Mouse (Mus musculus): ENCODE results near the gene Cpvl. TPM values are rescaled to one million over a fixed set of nuclear protein-coding genes. Genes with fewer than 3 reads are reported as not detected.
A peak's percentile ranks its signal among the peaks of the same experiment; 100 is the strongest.

Cpvl gene
- polyA plus RNA-seq, 1 experiment from 2014 or later, result 0.16 TPM

DNA sequence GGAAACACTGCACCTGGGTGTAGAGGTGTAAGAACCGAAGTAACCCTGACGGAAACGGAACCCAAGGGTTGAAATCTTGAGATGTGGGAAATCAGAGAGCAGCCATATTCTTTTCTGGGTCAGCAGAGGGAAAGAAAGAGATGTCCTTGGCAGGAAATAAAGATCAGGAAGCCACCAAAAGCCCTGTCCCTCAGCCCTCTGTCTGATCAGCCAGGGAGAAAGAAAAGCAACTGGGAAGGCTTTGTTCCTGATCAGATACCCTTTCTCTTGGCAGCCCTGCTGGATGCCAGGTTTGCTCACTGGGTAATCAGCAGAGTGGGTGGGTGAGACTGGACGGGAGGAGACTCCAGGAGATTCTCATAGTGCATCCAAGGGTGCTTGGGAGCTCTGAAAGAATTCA is 27.1 kb downstream of the Cpvl start:
- H3K9me3 ChIP-seq (ENCODE audit: low read depth, low read length), result no peaks in the 10 kb centered on the region
- peak overlapping the region; percentile 93 for H3K27ac ChIP-seq (ENCODE audit: low read depth)
- H3K4me3 ChIP-seq (ENCODE audit: low read depth, low read length), result no peak overlapping the region
- no peaks in the 10 kb centered on the region for H3K36me3 ChIP-seq (ENCODE audit: insufficient read depth)
- H3K4me2 ChIP-seq, result no peak overlapping the region; the same call in 1 of the 2 replicates
- ATAC-seq (ENCODE audit: insufficient read depth) (no peak; the same call in 1 of the 2 replicates), DNase-seq (peak; percentile 32)
- TF ChIP-seq CTCF (IDR thresholded peaks at IDR 0.05; ENCODE audit: low read depth), result no peak
- no peaks in the 10 kb centered on the region for H3K27me3 ChIP-seq (ENCODE audit: insufficient read depth, low read length)
- WGBS, result 54% methylated on average over 4 of the region's 4 CpGs
- peaks cover 37% of the 10 kb centered on the region for H3K4me1 ChIP-seq (ENCODE audit: insufficient read depth)
- no peak overlapping the region for H3K9ac ChIP-seq

DNA sequence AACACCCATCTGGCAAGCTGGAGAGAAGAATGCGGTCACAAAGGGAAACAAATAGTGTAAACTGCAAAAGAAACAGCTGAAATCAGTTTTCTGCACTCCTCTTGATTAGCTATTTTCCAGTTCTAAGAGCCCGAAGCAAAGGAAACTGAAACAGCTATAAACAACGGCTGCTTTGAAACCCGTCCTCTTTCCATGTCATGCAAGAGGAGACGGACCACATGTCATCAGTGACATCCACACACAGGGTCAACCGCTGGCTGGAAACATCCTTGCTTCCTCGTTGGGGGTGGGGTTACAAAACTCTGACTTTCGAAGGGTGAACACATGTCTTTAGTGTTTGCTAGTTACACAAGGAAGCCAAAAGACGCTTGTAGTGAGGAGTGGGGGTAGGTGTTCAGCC is 27.6 kb downstream of the Cpvl start:
- H3K36me3 ChIP-seq (ENCODE audit: insufficient read depth), result no peaks in the 10 kb centered on the region
- no peak overlapping the region; the same call in 1 of the 2 replicates for H3K4me2 ChIP-seq
- peak; percentile 95 for DNase-seq
- no peaks in the 10 kb centered on the region for H3K9me3 ChIP-seq (ENCODE audit: low read depth, low read length)
- 13% methylated on average over 9 of the region's 9 CpGs for WGBS
- H3K27me3 ChIP-seq (ENCODE audit: insufficient read depth, low read length), result no peaks in the 10 kb centered on the region
- no peak for TF ChIP-seq CTCF (IDR thresholded peaks at IDR 0.05; ENCODE audit: low read depth)
- ATAC-seq (ENCODE audit: insufficient read depth), result peak; percentile 85
- peak overlapping the region; percentile 93 for H3K27ac ChIP-seq (ENCODE audit: low read depth)
- no peak overlapping the region for H3K9ac ChIP-seq
- H3K4me3 ChIP-seq (ENCODE audit: low read depth, low read length), result no peak overlapping the region
- H3K4me1 ChIP-seq (ENCODE audit: insufficient read depth), result peaks cover 40% of the 10 kb centered on the region

DNA sequence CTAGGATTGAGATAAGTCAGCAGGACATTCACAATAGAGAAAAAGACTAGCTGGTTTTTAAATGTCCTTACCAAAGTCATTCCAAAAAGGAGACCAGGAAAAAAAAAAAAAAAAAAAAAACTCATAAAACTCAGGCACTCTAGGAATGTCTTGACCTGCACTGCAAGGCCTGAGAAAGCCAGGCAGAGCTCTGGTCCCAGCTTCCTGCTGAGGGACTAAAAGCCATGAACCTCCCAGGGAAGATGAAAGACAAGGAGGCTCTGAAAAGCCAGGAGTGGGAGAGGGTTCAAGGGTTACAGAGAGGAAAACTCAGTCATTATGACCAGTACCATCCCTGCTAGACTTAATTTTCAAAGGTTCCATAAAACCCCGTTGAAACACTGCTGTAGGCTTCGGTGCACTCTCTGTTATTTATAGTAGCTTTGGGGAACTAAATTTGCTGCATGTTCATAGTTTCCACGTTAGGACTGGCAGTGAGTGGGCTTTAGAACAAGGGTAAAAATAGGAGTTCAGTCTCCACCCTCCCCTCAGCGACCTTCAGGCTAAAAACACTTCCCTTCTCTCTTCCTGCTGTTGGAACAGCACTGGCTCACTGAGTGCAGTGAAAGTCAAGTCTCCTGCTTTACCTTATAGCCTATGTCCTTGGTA is 30.0 kb downstream of the Cpvl start:
- no peak overlapping the region for H3K27ac ChIP-seq (ENCODE audit: low read depth)
- no peaks in the 10 kb centered on the region for H3K9me3 ChIP-seq (ENCODE audit: low read depth, low read length)
- H3K27me3 ChIP-seq (ENCODE audit: insufficient read depth, low read length), result no peaks in the 10 kb centered on the region
- DNase-seq (no peak), ATAC-seq (ENCODE audit: insufficient read depth) (no peak)
- H3K9ac ChIP-seq, result no peak overlapping the region
- H3K4me2 ChIP-seq, result no peak overlapping the region
- H3K4me1 ChIP-seq (ENCODE audit: insufficient read depth), result peaks cover 30% of the 10 kb centered on the region
- TF ChIP-seq CTCF (IDR thresholded peaks at IDR 0.05; ENCODE audit: low read depth), result no peak
- H3K4me3 ChIP-seq (ENCODE audit: low read depth, low read length), result no peak overlapping the region
- H3K36me3 ChIP-seq (ENCODE audit: insufficient read depth), result no peaks in the 10 kb centered on the region
- 36% methylated on average over 4 of the region's 4 CpGs for WGBS

DNA sequence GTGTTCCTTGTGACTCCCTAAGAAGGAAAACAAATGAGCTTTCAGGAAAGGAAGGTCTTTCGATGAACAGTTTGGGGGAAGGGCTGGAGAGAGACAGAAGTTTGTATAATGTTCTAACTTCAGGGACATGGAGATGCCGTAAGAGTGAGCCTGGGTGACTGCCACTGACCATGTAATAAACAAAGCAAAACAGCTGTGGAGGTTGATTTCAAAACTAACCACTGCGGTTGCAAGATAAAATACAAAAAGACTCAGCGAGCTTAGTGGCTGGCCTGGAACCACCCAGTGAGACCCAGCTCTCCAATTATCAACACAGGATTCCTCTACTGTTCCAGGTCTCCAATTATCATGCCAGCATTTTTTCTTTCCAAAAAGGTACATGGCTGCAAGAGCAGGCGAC is 33.6 kb downstream of the Cpvl start:
- Histone ChIP-seq H3K4me3 (ENCODE audit: low read depth, low read length) (no peak overlapping the region), H3K27me3 (ENCODE audit: insufficient read depth, low read length) (no peaks in the 10 kb centered on the region), H3K36me3 (ENCODE audit: insufficient read depth) (no peaks in the 10 kb centered on the region), H3K4me1 (ENCODE audit: insufficient read depth) (peaks cover 12% of the 10 kb centered on the region), H3K9me3 (ENCODE audit: low read depth, low read length) (no peaks in the 10 kb centered on the region), H3K27ac (ENCODE audit: low read depth) (peak overlapping the region; percentile 3; the same call in 1 of the 2 replicates), H3K4me2 (no peak overlapping the region), H3K9ac (no peak overlapping the region)
- 43% methylated on average over 5 of the region's 5 CpGs for WGBS
- no peak for TF ChIP-seq CTCF (IDR thresholded peaks at IDR 0.05; ENCODE audit: low read depth)
- peak; percentile 63 for ATAC-seq (ENCODE audit: insufficient read depth)
- DNase-seq, result peak; percentile 80

DNA sequence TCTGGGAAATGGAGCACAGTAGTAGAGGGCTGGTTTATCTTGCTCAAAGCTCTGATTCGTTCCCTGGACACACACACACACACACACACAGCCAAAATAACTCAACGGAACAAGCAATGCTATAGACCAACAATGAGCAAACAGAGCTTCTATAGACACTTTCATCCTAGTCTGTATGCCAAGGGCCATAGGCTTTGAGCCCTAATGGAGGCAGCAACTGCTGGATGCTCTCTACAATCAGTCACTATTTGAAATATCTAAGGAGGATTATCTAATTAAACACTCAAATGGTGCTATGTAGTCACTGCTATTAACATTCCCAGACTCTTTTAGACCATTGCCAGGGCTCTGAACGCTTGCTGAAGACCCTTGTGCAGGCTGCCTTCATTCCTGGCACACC is 34.1 kb downstream of the Cpvl start:
- no peak for TF ChIP-seq CTCF (IDR thresholded peaks at IDR 0.05; ENCODE audit: low read depth)
- Histone ChIP-seq H3K4me2 (no peak overlapping the region), H3K4me3 (ENCODE audit: low read depth, low read length) (no peak overlapping the region), H3K27me3 (ENCODE audit: insufficient read depth, low read length) (no peaks in the 10 kb centered on the region), H3K9ac (no peak overlapping the region), H3K27ac (ENCODE audit: low read depth) (peak overlapping the region; percentile 3; the same call in 1 of the 2 replicates), H3K4me1 (ENCODE audit: insufficient read depth) (peaks cover 13% of the 10 kb centered on the region), H3K36me3 (ENCODE audit: insufficient read depth) (no peaks in the 10 kb centered on the region), H3K9me3 (ENCODE audit: low read depth, low read length) (no peaks in the 10 kb centered on the region)
- DNase-seq (peak; percentile 46), ATAC-seq (ENCODE audit: insufficient read depth) (no peak)
- 33% methylated on average over 3 of the region's 3 CpGs for WGBS

DNA sequence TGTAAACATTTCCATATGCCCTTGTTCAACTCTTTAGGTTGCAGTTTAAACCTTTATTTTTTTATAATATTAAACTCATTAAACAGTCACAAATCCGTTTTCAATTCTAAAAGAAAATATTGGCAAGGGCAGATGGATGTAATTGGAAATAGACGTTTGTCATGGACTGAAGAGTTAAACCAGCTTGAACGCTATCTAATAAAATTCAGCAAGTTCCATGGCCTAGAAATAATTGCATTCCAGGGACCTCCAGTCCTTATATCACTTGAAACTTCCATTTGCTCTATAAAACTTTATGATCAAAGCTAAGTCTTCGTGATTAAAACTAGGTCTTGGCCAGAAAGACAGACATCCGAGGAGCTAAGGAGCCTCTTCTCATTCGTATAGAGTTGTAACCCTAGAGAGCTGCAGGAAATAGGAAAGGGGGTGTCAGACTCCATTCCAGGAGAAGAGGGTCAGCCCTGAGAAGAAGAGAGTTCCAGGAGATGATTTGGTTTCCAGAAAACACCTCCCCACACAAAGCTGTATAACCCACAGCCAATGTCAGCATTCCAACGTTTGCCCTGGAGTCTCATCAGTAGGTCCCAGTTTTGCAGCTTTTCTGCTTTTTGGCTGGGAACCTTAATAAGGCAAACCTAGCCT is 36.2 kb downstream of the Cpvl start:
- DNase-seq (no peak), ATAC-seq (ENCODE audit: insufficient read depth) (no peak)
- Histone ChIP-seq H3K27me3 (ENCODE audit: insufficient read depth, low read length) (no peaks in the 10 kb centered on the region), H3K4me2 (no peak overlapping the region), H3K36me3 (ENCODE audit: insufficient read depth) (no peaks in the 10 kb centered on the region), H3K9me3 (ENCODE audit: low read depth, low read length) (no peaks in the 10 kb centered on the region), H3K9ac (no peak overlapping the region), H3K4me3 (ENCODE audit: low read depth, low read length) (no peak overlapping the region), H3K27ac (ENCODE audit: low read depth) (no peak overlapping the region), H3K4me1 (ENCODE audit: insufficient read depth) (peaks cover 13% of the 10 kb centered on the region)
- 72% methylated on average over 7 of the region's 7 CpGs for WGBS
- no peak for TF ChIP-seq CTCF (IDR thresholded peaks at IDR 0.05; ENCODE audit: low read depth)

DNA sequence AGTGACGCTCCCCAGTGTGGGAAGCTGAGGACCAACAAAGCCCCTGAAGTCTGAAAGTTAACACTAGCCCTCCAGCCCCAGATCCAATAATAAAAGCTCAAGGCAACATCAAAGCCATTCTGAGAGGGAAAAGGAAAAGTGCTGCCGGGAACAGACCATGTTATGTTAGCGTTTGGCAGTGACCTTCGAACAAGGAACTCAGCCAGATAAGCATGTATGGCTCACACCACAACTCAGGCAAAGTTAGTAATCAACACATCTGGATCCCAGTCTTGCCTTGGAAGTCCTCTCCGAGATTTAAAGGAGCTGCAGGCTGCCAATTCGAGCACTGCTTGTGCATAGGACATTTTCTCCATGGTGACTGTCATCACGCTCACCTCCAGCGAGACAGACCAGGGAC is 38.7 kb downstream of the Cpvl start:
- Histone ChIP-seq H3K9ac (no peak overlapping the region), H3K4me3 (ENCODE audit: low read depth, low read length) (no peak overlapping the region), H3K27ac (ENCODE audit: low read depth) (no peak overlapping the region; the same call in 1 of the 2 replicates), H3K4me1 (ENCODE audit: insufficient read depth) (peaks cover 10% of the 10 kb centered on the region), H3K27me3 (ENCODE audit: insufficient read depth, low read length) (no peaks in the 10 kb centered on the region), H3K4me2 (no peak overlapping the region), H3K36me3 (ENCODE audit: insufficient read depth) (no peaks in the 10 kb centered on the region), H3K9me3 (ENCODE audit: low read depth, low read length) (no peaks in the 10 kb centered on the region)
- TF ChIP-seq CTCF (IDR thresholded peaks at IDR 0.05; ENCODE audit: low read depth), result no peak
- DNase-seq (peak; percentile 60), ATAC-seq (ENCODE audit: insufficient read depth) (no peak)
- WGBS, result 26% methylated on average over 8 of the region's 8 CpGs

All from lung, embryonic 14.5 days (tissue).